Mouse (Mus musculus): ENCODE results near the gene Psmd11. TPM values are rescaled to one million over a fixed set of nuclear protein-coding genes. Genes with fewer than 3 reads are reported as not detected.
A peak's percentile ranks its signal among the peaks of the same experiment; 100 is the strongest.
"Not testable (repeated sequence)": the region's sequence is repeated elsewhere in the genome, so short reads cannot be mapped to it uniquely, and the experiment has no call there.

The Psmd11 gene
- total and polyA plus RNA-seq, 2 experiments, result 56.1 to 106 TPM

DNA sequence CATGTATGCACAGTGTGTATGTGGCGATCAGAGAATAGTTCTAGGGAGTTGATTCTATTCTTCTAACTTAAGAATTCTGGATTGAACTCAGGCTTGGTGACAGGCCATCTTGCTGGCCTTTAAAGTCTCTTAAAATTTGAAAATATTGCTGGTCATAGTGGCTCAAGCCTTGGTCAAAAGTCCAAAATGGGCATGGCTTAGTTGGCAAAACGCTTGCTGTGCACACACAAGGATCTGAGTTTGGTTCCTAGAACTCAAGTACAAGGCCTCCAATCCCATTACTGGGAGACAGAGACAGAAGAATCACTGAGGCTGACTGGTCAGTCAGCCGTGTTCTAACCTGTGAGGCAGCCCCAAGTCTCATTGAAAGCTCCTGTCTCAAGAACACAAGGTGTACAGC, 18.5 kb downstream of the Psmd11 start:
- Histone ChIP-seq H3K27me3 (ENCODE audit: control insufficient read depth, insufficient read depth, low read length) (no peaks in the 10 kb centered on the region), H3K9ac (ENCODE audit: low read depth, low read length) (no peak overlapping the region), H3K4me1 (ENCODE audit: control insufficient read depth, insufficient read depth, low read length) (peaks cover 11% of the 10 kb centered on the region), H3K79me2 (ENCODE audit: control insufficient read depth, insufficient read depth, low read length) (peaks cover 8% of the 10 kb centered on the region; the same call in 1 of the 2 replicates), H3K36me3 (ENCODE audit: control insufficient read depth, insufficient read depth, low read length) (peaks cover 53% of the 10 kb centered on the region), H3K4me3 (ENCODE audit: insufficient read depth, low read depth, low read length) (no peak overlapping the region), H3K27ac (replicated peaks; ENCODE audit: insufficient read depth, low read depth, low read length) (peak overlapping the region; percentile 67)
- TF ChIP-seq CTCF (IDR thresholded peaks at IDR 0.05; ENCODE audit: low read depth, low read length), result no peak
- TF ChIP-seq POLR2A (IDR thresholded peaks at IDR 0.05; ENCODE audit: extremely low read depth, insufficient read depth, low read length), result no peak
- peak; percentile 82 for DNase-seq (ENCODE audit: extremely low read depth, low read depth, low spot score)
- WGBS, result 58% methylated on average over 3 of the region's 3 CpGs

DNA sequence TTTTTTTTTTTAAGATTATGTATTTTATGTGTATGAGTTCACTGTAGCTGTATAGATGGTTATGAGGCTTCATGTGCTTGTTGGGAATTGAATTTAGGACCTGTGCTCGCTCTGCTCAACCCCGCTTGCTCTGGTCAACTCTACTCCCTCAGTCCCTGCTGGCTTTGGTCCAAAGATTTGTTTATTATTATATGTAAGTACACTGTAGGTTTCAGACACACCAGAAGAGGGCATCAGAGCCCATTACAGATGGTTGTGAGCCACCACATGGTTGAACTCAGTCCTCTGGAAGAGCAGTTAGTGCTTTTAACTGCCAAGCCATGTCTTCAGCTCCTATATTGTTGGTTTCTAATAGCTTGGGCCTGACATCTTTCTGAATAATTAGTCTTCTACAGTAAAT, 21.4 kb downstream of the Psmd11 start:
- Histone ChIP-seq H3K36me3 (ENCODE audit: control insufficient read depth, insufficient read depth, low read length) (peaks cover 59% of the 10 kb centered on the region), H3K79me2 (ENCODE audit: control insufficient read depth, insufficient read depth, low read length) (peaks cover 8% of the 10 kb centered on the region; the same call in 1 of the 2 replicates), H3K4me3 (ENCODE audit: insufficient read depth, low read depth, low read length) (no peak overlapping the region), H3K4me1 (ENCODE audit: control insufficient read depth, insufficient read depth, low read length) (peaks cover 11% of the 10 kb centered on the region), H3K27ac (replicated peaks; ENCODE audit: insufficient read depth, low read depth, low read length) (no peak overlapping the region), H3K9ac (ENCODE audit: low read depth, low read length) (no peak overlapping the region), H3K27me3 (ENCODE audit: control insufficient read depth, insufficient read depth, low read length) (no peaks in the 10 kb centered on the region)
- DNase-seq (ENCODE audit: extremely low read depth, low read depth, low spot score), result peak; percentile 44
- no peak for TF ChIP-seq POLR2A (IDR thresholded peaks at IDR 0.05; ENCODE audit: extremely low read depth, insufficient read depth, low read length)
- TF ChIP-seq CTCF (IDR thresholded peaks at IDR 0.05; ENCODE audit: low read depth, low read length), result no peak
- WGBS, result 51% methylated on average over 2 of the region's 2 CpGs

DNA sequence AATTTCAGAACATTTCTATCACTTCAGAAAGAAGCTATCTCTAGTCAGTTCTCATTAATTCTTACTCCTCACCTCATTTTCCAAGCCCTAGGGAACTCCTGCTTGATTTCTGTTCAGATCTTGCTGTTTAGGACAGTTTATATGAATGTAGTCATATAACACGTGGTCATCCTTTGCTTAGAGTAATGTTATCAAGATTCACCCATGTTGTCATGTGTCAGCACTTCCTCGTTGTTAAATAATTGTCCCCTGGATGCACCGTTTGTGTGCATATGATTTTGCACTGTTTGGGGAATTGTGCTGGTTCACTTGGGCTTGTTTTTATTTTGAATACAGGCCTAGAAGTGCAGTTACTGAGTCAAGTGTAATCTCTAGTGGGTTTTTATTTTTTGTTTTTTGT, 23.8 kb downstream of the Psmd11 start:
- no peak overlapping the region for H3K4me3 ChIP-seq (ENCODE audit: insufficient read depth, low read depth, low read length)
- peaks cover 3% of the 10 kb centered on the region; the same call in 1 of the 2 replicates for H3K79me2 ChIP-seq (ENCODE audit: control insufficient read depth, insufficient read depth, low read length)
- peaks cover 6% of the 10 kb centered on the region for H3K4me1 ChIP-seq (ENCODE audit: control insufficient read depth, insufficient read depth, low read length)
- no peaks in the 10 kb centered on the region for H3K27me3 ChIP-seq (ENCODE audit: control insufficient read depth, insufficient read depth, low read length)
- no peak for TF ChIP-seq POLR2A (IDR thresholded peaks at IDR 0.05; ENCODE audit: extremely low read depth, insufficient read depth, low read length)
- no peak for TF ChIP-seq CTCF (IDR thresholded peaks at IDR 0.05; ENCODE audit: low read depth, low read length)
- H3K36me3 ChIP-seq (ENCODE audit: control insufficient read depth, insufficient read depth, low read length), result peaks cover 53% of the 10 kb centered on the region
- 51% methylated on average over 3 of the region's 3 CpGs for WGBS
- H3K27ac ChIP-seq (replicated peaks; ENCODE audit: insufficient read depth, low read depth, low read length), result no peak overlapping the region
- DNase-seq (ENCODE audit: extremely low read depth, low read depth, low spot score), result no peak
- no peak overlapping the region for H3K9ac ChIP-seq (ENCODE audit: low read depth, low read length)

DNA sequence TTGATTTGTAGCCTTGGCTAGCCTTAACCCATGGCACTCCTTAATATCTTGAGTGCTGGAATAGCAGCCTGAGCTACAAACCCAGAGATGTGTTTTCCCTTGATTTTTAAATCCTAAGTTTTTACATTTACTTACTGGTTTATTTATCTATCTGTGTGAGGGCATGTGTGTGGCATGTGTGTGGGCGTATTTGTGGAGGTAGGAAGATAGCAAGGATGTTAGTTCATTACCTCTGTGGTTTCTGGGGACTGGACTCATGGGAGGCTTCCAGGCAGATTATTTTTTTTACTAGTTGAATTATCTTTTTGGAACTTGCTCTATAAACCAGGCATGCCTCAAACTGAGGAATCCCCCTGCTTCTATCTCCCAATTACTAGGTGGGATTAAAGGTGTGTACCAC, 24.8 kb downstream of the Psmd11 start:
- DNase-seq (ENCODE audit: extremely low read depth, low read depth, low spot score), result no peak
- 81% methylated on average over 1 of the region's 1 CpGs for WGBS
- H3K4me1 ChIP-seq (ENCODE audit: control insufficient read depth, insufficient read depth, low read length), result peaks cover under 1% of the 10 kb centered on the region; the same call in 1 of the 2 replicates
- no peak overlapping the region for H3K4me3 ChIP-seq (ENCODE audit: insufficient read depth, low read depth, low read length)
- no peaks in the 10 kb centered on the region for H3K27me3 ChIP-seq (ENCODE audit: control insufficient read depth, insufficient read depth, low read length)
- peaks cover 51% of the 10 kb centered on the region for H3K36me3 ChIP-seq (ENCODE audit: control insufficient read depth, insufficient read depth, low read length)
- no peak overlapping the region for H3K9ac ChIP-seq (ENCODE audit: low read depth, low read length)
- TF ChIP-seq POLR2A (IDR thresholded peaks at IDR 0.05; ENCODE audit: extremely low read depth, insufficient read depth, low read length) (no peak), CTCF (IDR thresholded peaks at IDR 0.05; ENCODE audit: low read depth, low read length) (no peak)
- H3K27ac ChIP-seq (replicated peaks; ENCODE audit: insufficient read depth, low read depth, low read length), result no peak overlapping the region
- H3K79me2 ChIP-seq (ENCODE audit: control insufficient read depth, insufficient read depth, low read length), result no peaks in the 10 kb centered on the region; the same call in 1 of the 2 replicates

DNA sequence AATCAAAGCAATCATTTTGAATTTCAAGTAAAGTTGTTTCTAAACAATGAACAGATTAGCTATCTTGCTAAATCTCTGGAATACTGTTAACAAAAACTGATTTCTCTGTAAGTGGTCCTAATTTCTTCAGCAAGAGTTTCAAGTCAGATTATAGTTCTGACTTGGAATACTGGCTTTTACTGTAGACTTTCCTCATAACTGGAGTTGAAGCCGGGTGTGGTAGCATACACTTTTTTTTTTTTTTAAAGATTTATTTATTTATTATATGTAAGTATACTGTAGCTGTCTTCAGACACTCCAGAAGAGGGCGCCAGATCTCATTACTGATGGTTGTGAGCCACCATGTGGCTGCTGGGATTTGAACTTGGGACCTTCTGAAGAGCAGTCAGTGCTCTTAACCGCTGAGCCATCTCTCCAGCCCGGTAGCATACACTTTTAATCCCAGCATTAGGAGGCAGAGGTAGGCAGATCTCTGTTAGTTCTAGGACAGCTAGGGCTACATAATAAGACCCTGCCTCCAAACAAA, 35.3 kb downstream of the Psmd11 start:
- H3K9ac ChIP-seq (ENCODE audit: low read depth, low read length); H3K4me1 ChIP-seq (ENCODE audit: control insufficient read depth, insufficient read depth, low read length); H3K79me2 ChIP-seq (ENCODE audit: control insufficient read depth, insufficient read depth, low read length); H3K27ac ChIP-seq (replicated peaks; ENCODE audit: insufficient read depth, low read depth, low read length); H3K27me3 ChIP-seq (ENCODE audit: control insufficient read depth, insufficient read depth, low read length); H3K4me3 ChIP-seq (ENCODE audit: insufficient read depth, low read depth, low read length); DNase-seq (ENCODE audit: extremely low read depth, low read depth, low spot score): not testable (repeated sequence)
- peaks cover 74% of the 10 kb centered on the region for H3K36me3 ChIP-seq (ENCODE audit: control insufficient read depth, insufficient read depth, low read length)
- WGBS, result 93% methylated on average over 4 of the region's 4 CpGs

DNA sequence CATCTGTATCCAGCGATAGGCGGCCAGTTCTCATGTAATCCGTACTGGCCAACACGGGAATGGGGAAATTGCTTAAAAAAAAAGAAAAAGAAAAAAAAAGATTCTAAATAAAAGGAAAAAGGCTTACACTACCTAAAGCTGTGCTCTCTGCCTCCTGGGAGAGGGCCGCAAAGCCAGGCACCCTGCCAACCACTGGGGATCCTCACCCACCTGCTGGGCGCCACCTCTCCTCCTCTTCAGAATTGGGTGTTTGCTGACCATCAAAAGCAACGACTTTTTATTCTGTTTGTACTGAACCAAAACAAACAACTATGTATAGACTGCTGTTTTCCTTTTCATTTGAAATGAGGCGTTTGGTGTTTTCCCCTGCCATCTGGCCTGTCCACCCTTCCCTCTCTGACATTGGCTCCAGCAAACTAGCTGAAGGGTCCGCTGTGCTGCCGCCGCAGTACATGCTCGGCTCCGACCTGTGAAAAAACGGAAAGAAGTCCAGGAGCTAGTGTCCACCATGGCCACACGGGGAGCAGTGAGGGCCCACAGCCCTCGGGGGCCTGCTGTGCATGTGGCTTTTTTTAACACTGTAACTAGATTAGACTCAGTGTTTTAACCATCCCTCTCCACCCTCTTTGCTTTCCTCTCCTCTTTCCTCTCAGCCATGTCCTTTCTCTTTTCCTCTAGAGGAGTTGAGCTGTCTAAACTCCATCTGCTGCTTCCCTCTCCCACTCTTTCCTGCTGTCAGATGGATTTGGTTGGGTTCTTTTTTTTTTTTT, 43.6 kb downstream of the Psmd11 start:
- H3K36me3 ChIP-seq (ENCODE audit: control insufficient read depth, insufficient read depth, low read length), result peaks cover 49% of the 10 kb centered on the region
- peaks cover 3% of the 10 kb centered on the region for H3K4me1 ChIP-seq (ENCODE audit: control insufficient read depth, insufficient read depth, low read length)
- TF ChIP-seq POLR2A (IDR thresholded peaks at IDR 0.05; ENCODE audit: extremely low read depth, insufficient read depth, low read length) (no peak), CTCF (IDR thresholded peaks at IDR 0.05; ENCODE audit: low read depth, low read length) (no peak)
- WGBS, result 85% methylated on average over 16 of the region's 16 CpGs
- no peak for DNase-seq (ENCODE audit: extremely low read depth, low read depth, low spot score)
- no peak overlapping the region for H3K4me3 ChIP-seq (ENCODE audit: insufficient read depth, low read depth, low read length)
- H3K79me2 ChIP-seq (ENCODE audit: control insufficient read depth, insufficient read depth, low read length), result no peaks in the 10 kb centered on the region
- H3K27ac ChIP-seq (replicated peaks; ENCODE audit: insufficient read depth, low read depth, low read length), result no peak overlapping the region
- H3K9ac ChIP-seq (ENCODE audit: low read depth, low read length), result no peak overlapping the region
- no peaks in the 10 kb centered on the region for H3K27me3 ChIP-seq (ENCODE audit: control insufficient read depth, insufficient read depth, low read length)
